Mouse (Mus musculus) left cerebral cortex, postnatal 4 days (tissue): ENCODE results near the gene Rap1gap. TPM values are rescaled to one million over a fixed set of nuclear protein-coding genes. Genes with fewer than 3 reads are reported as not detected.

Source experiments
- DNase-seq: peaks from one replicate; pipeline ENCODE4 v3.0.0-alpha.2; 2022
- intact Hi-C: fragments of 180-260 bp; cut with DNase I; formaldehyde crosslinking; loops from one replicate; pipeline ENCODE4 v1.15.1; 2025
- total RNA-seq, 2 experiments: library from RNA; stranded (reverse); gene quantifications; 2 replicates each; pipeline ENCODE4 v1.2.3; 2021

Gene Rap1gap
- total RNA-seq, 2 experiments from 2014 or later: 147 to 164 TPM

GRCm38 (mm10) chr4:137736220-137736701 is 71.7 kb downstream of the Rap1gap start:
- intact Hi-C loops: loop anchor here (10.0 kb wide), 1 partner anchor 219 kb away; no protein-coding TSS in a partner anchor
- DNase-seq: peak; percentile 72

- no peak for DNase-seq
- intact Hi-C loops: loop anchor here (10.0 kb wide), 1 partner anchor 217 kb away; no protein-coding TSS in a partner anchor
Observed at GRCm38 (mm10) chr4:137737760-137738159, 73.2 kb downstream of the Rap1gap start.

DNA sequence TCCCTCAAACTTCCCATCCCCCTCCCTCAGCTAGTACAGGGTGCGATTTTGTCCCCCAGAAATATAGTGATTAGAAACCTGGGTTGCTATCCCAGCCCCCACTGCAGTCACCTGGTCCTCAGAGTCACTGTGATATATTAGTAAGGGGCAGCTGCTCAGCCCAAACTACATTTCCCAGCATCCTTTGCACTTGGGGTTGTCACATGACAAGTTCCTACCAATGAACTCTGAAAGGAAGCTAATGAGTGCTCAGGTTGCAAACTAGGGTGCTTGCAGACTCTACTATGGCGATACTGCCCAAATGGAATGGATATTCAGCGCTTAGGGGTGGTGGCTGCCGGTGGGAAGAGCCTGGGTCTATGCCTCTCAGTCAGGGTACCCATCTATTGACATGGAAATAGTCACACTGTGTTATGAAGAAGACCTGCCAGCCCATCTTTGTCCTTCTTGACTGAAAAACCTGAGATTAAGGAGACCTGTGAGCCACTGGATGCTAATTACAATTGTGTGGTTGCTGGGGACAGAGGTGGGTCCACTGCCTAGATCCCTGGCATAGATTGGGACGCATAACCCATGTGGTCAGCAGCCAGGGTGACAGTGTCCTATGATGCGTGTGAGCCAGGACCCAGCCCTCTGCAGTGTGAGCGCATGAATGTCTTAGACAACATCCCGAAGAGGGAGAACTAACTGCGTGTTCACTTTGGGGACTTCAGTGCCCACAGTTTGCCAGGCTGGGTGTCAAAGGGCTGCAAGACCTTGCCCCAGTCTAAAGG is 74.8 kb downstream of the Rap1gap start:
- intact Hi-C loops: loop anchor here (10.0 kb wide), 1 partner anchor 215 kb away; no protein-coding TSS in a partner anchor
- DNase-seq: no peak

- intact Hi-C loops: no loop called here
- no peak for DNase-seq
Observed at GRCm38 (mm10) chr4:137740350-137740749, 75.8 kb downstream of the Rap1gap start.

- intact Hi-C loops: no loop called here
- no peak for DNase-seq
Observed at GRCm38 (mm10) chr4:137743791-137744190, 79.3 kb downstream of the Rap1gap start.

- intact Hi-C loops: no loop called here
- DNase-seq: peak; percentile 85
Observed at GRCm38 (mm10) chr4:137744433-137744918, 80.0 kb downstream of the Rap1gap start.

DNA sequence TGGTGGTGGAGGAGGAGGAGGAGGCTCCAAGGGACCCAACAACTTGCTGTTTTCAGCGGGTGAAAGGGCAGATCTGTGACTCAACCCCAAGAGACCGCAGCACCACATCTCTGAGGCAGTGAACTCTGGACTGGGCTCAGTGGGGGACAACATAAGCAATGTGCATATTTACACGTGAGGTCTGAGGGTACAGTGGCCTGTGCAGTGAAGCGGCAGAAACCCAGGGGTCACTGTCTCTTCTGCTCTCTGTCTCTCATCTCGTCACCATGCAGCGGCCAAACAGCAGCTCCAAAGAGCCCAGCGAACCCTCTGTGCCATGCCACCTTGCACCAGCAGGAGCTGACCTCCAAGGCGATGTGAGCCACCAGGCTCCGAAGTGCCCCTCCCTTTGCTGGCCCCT is 82.6 kb downstream of the Rap1gap start:
- no peak for DNase-seq
- intact Hi-C loops: loop anchor here (5.0 kb wide), 1 partner anchor 45 kb away; no protein-coding TSS in a partner anchor

DNA sequence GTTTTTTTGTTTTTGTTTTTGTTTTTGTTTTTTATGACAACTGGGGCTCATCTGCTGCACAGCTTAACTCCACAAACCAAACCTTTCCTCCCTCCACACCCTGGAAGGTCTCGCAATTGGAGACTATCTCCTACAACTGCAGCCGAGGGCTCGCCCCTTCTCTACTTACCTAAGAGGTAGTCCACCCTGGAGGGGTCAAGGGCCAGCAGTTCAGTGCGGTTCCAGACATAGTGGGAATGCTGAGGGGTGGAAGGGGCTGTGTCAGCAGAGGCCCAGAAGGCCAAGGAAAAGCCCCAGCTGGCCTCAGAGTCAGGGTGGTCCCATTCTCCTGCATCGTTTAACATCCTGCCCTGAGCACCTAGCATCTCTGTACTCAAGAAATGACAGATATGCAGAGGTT is 83.1 kb downstream of the Rap1gap start:
- intact Hi-C loops: loop anchor here (5.0 kb wide), 1 partner anchor 45 kb away; no protein-coding TSS in a partner anchor
- DNase-seq: no peak

GRCm38 (mm10) chr4:137748726-137749125 is 84.2 kb downstream of the Rap1gap start:
- intact Hi-C loops: loop anchor here (5.0 kb wide), 1 partner anchor 44 kb away; no protein-coding TSS in a partner anchor
- DNase-seq: no peak

GRCm38 (mm10) chr4:137749680-137750079 is 85.2 kb downstream of the Rap1gap start:
- no peak for DNase-seq
- intact Hi-C loops: loop anchor here (5.0 kb wide), 1 partner anchor 43 kb away; no protein-coding TSS in a partner anchor

GRCm38 (mm10) chr4:137750121-137750520 is 85.6 kb downstream of the Rap1gap start:
- intact Hi-C loops: no loop called here
- DNase-seq: no peak

DNA sequence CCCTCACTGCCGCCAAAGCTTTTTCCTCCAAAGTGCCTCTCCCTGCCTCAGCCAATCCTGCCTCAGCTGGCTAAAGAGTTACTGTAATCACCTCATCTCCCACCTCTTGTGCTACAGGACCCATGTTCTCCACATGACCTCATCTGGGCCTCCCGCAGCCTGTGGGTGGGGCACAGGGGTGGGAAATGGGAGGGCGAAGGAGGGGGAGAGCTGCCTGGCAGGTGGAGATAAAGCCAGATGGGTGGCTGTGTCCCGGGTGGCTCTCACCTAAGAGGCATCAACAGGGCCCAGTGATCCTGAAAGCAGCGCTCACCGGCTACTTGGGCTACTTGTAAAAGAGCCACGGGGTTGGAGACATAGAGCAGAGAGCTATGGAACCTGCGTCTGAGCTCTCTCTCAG is 86.8 kb downstream of the Rap1gap start:
- DNase-seq: no peak
- intact Hi-C loops: no loop called here

- DNase-seq: peak; percentile 56
- intact Hi-C loops: no loop called here
Observed at GRCm38 (mm10) chr4:137751717-137752116, 87.2 kb downstream of the Rap1gap start.

- no peak for DNase-seq
- intact Hi-C loops: no loop called here
Observed at GRCm38 (mm10) chr4:137752471-137752870, 87.9 kb downstream of the Rap1gap start.

DNA sequence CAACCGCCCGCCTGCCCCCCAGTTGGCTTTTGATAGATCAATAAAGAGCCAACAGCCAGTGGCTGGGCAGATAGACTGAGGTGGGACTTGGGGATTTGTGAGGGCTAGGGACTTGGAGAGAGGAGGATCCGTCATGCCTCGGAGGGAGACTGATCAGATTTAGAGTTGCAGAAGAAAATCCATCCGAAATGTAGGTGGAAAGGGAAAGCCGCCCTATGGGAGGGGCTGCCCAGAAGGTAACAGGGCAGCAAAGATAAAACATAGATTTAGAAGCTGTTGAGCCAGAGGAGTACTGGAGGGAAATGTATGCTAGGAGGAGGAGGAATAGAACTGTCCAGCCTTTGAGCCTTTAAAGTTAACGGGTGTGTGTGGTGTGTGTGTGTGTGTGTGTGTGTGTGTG is 88.7 kb downstream of the Rap1gap start:
- intact Hi-C loops: no loop called here
- DNase-seq: no peak

DNA sequence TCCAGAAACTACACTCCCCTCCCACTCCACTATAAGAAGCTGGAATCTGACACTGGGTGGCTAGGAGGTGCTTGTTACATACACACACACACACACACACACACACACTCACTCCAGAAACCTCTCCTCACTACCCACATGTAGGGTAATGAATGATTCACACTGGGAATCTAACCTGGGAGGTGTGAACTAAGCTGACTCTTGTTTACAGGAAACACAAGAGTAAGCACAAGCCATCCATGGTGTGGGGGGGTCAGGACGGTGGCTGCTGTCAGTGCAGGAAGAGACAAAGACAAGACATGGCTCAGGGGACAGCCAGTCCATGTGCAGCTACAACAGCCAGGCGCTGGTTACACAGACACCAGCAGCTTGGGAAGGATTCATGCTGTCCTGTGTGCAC is 89.9 kb downstream of the Rap1gap start:
- DNase-seq: no peak
- intact Hi-C loops: no loop called here

- no peak for DNase-seq
- intact Hi-C loops: no loop called here
Observed at GRCm38 (mm10) chr4:137762886-137763285, 98.4 kb downstream of the Rap1gap start.

- intact Hi-C loops: no loop called here
Observed at GRCm38 (mm10) chr4:137763920-137764495, 99.5 kb downstream of the Rap1gap start.

DNA sequence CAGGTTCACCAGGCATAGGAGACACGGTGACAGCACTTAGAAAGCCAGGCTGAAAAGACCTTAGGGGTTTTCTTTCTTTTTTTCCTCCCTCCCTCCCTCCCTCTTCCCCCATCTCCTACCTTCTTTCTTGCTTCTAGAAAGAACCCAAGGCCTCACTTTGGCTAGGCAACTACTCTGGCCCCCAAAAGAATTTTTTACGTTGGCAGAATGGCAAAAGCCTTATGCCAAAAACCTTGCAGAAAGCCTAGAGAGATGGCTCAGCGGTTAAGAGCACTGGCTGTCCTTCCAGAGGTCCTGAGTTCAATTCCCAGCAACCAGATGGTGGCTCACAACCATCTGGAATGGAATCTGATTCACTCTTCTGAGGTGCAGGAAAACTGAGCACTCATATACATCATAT is 100.1 kb downstream of the Rap1gap start:
- intact Hi-C loops: no loop called here
- DNase-seq: no peak

More at GRCm38 (mm10) chr4:137763920-137764495, 99.5 kb downstream of the Rap1gap start:
- no peak for DNase-seq

DNA sequence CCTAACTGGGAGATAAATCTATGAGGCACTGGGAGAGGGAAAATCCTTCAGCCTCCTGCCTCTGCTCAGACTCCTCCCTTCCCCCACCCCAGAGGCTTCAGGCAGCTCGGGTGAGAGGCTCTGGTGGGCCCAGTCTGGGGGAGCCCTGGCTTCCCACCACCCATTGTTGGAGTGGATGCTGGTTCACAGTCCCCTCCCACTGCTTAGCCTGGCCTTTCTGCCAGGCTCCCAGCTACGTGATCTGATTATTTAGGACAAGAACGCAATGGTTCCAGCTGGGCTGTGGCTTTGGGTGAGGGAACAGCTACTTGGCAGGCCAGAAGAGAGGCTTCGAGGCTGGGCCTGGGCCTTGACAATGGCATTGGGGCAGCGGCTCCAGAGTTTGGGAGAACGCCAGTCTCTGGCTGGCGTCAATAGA is 101.0 kb downstream of the Rap1gap start:
- DNase-seq: peak; percentile 81
- intact Hi-C loops: no loop called here

DNA sequence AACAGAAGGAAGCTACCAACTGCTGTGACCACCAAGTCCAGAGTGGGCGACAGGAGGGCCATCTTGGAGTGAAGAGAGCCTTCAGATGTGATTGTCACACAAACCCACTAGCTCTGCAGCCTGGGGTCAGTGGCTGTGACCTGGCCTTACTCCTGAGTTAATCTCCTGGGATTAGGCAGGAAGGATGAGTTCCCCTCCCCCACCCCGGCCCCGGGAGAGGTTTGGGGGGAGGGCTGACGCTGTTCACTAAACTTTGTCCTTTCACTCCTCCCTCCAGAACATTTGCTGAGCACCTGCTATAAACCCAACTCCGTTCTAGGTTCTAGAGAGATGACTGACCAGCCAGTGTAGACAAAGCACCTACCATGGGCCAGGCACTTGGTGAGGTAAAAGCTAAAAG is 101.8 kb downstream of the Rap1gap start:
- intact Hi-C loops: no loop called here
- no peak for DNase-seq

GRCm38 (mm10) chr4:137768381-137768780 is 103.9 kb downstream of the Rap1gap start:
- intact Hi-C loops: no loop called here
- no peak for DNase-seq
